Mouse (Mus musculus) neural tube, embryonic 11.5 days (tissue): ENCODE data around the gene Armh2. TPM values are rescaled to one million over a fixed set of nuclear protein-coding genes. Genes with fewer than 3 reads are reported as not detected.

Experiments
- ATAC-seq: fragments of 200-750 bp; cut with Nextera tagmentation; 2 replicates; pipeline ENCODE4 v1.8.0; 2017; ENCODE audit warnings: moderate number of reproducible peaks, mild to moderate bottlenecking, moderate TSS enrichment, moderate library complexity; ENCODE audit not compliant: insufficient read depth, low FRiP score, low TSS enrichment
- DNase-seq: peaks from one replicate; pipeline ENCODE4 v3.0.0-alpha.2; 2015; ENCODE audit warnings: low spot score
- H3K27ac ChIP-seq: fragments of 300-500 bp; sonication (generic); 2 replicates; pipeline ENCODE4 v1.5.1; 2014; ENCODE audit warnings: low read depth, mild to moderate bottlenecking, low read length
- H3K27me3 ChIP-seq: fragments of 300-500 bp; sonication (generic); 2 replicates; pipeline ENCODE4 v1.6.1; 2014; ENCODE audit warnings: mild to moderate bottlenecking, low read length, mixed read lengths; ENCODE audit not compliant: control insufficient read depth, insufficient read depth
- H3K36me3 ChIP-seq: fragments of 300-500 bp; sonication (generic); 2 replicates; pipeline ENCODE4 v1.6.1; 2014; ENCODE audit warnings: mild to moderate bottlenecking, low read length, moderate library complexity, mixed read lengths; ENCODE audit not compliant: control insufficient read depth, insufficient read depth
- H3K4me1 ChIP-seq: fragments of 300-500 bp; sonication (generic); 2 replicates; pipeline ENCODE4 v1.6.1; 2014; ENCODE audit warnings: low read length, mixed read lengths; ENCODE audit not compliant: control insufficient read depth, insufficient read depth
- H3K4me2 ChIP-seq: fragments of 300-500 bp; sonication (generic); 2 replicates; pipeline ENCODE4 v1.6.1; 2014; ENCODE audit warnings: low read depth, mild to moderate bottlenecking, moderate library complexity
- H3K4me3 ChIP-seq: fragments of 300-500 bp; sonication (generic); 2 replicates; pipeline ENCODE4 v1.5.1; 2014; ENCODE audit warnings: low read depth, low read length
- H3K9ac ChIP-seq: fragments of 300-500 bp; sonication (generic); 2 replicates; pipeline ENCODE4 v1.6.1; 2014; ENCODE audit warnings: mild to moderate bottlenecking, low read length
- H3K9me3 ChIP-seq: fragments of 300-500 bp; sonication (generic); 2 replicates; pipeline ENCODE4 v1.6.1; 2016; ENCODE audit warnings: low read length; ENCODE audit not compliant: control insufficient read depth
- WGBS: fragments of 180-500 bp; shearing (Covaris S2); extraction: QIAGEN DNeasy Blood & Tissue Kit; methylation state at CpG from one replicate; pipeline ENCODE4 v1.1.7; 2014; 5-methylcytosine and 5-hydroxymethylcytosine counted together
- polyA plus RNA-seq: library from polyadenylated mRNA; unstranded; fragments of >200 nt; fragmentation: Nextera tagmentation; extraction: Ambion mirVana; gene quantifications from 2 replicates; pipeline ENCODE4 v1.2.1, GENCODE M21; 2014

Armh2 gene
- polyA plus RNA-seq, 1 experiment from 2014 or later, result not detected

DNA sequence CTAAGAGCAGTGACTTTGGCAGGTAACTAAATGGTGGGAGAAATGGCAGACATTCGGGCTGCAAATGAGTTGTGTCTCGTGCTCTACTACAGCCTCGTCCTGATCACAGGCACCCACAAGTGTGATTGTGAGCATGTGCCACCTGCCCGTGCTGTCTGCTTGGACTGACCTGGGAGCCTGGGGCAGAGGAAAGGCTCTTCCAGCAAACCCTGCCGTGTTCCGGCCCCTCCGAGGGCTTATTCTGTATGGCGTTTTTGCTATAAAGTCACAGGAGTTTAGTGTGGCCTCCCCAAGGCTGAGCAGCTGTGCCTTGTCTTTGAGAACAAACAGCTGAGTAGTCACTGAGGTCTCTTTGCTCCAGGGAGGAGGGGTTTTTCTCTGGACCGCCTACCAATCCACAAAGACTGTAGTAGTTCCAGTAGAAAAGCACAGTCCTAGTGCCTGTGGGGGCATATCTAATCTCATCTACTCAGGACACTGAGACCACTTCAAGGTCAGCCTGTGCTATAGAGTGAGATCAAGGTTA is 26.6 kb upstream of the Armh2 start:
- Histone ChIP-seq H3K4me1 (0 out of 2 replicates have a peak, but pooled peaks cover 8% of the 10 kb centered on the region), H3K36me3 (no peaks in the 10 kb centered on the region), H3K27me3 (no peaks in the 10 kb centered on the region), H3K9ac (no peak overlapping the region), H3K4me2 (no peak overlapping the region), H3K9me3 (no peaks in the 10 kb centered on the region), H3K27ac (no peak overlapping the region), H3K4me3 (no peak overlapping the region)
- 78% methylated on average over 9 of the region's 9 CpGs for WGBS
- DNase-seq (no peak), ATAC-seq (no peak)

DNA sequence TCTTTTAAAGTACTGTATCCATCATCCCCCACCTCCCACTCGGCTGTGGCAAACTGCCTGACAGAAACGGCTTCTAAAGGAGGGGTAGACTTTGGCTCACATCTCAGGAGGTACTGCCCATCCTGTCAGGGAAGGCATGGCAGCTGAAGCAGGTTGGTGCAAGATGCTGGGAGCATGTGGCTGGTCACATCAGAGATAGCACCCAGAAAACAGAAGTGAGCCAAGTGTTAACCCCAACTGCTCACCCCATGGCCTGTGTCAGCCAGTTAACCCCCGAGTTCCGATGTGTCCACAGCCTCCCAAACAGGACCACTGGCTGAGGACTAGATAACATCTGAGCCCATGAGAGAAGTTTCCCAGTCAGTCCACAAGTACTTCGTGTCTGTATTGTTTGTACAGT is 25.4 kb upstream of the Armh2 start:
- 57% methylated on average over 5 of the region's 5 CpGs for WGBS
- Histone ChIP-seq H3K36me3 (no peaks in the 10 kb centered on the region), H3K9me3 (no peaks in the 10 kb centered on the region), H3K27ac (no peak overlapping the region), H3K4me1 (0 out of 2 replicates have a peak, but pooled peaks cover 8% of the 10 kb centered on the region), H3K4me3 (no peak overlapping the region), H3K9ac (no peak overlapping the region), H3K4me2 (no peak overlapping the region), H3K27me3 (no peaks in the 10 kb centered on the region)
- DNase-seq (no peak), ATAC-seq (no peak)

DNA sequence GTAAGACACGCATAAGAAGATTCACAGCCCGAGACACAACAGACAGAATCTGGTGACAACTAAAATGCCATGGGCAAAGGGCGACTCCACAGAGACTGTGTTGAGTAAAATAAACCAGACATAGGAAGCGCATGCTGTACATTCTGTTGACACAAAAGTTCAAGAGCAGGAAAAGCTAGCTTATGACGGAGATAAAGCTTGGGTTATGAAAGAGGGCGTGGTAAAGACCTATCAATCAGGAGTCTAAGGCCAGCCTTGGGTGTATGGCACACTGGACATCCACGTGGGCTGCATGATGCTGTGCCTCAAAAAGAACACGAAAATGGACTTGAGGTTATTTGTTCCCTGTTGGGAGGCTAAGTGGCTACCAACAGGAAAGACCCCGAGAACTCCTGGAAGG is 24.6 kb upstream of the Armh2 start:
- WGBS, result 83% methylated on average over 9 of the region's 9 CpGs
- Histone ChIP-seq H3K27me3 (no peaks in the 10 kb centered on the region), H3K27ac (no peak overlapping the region)

DNA sequence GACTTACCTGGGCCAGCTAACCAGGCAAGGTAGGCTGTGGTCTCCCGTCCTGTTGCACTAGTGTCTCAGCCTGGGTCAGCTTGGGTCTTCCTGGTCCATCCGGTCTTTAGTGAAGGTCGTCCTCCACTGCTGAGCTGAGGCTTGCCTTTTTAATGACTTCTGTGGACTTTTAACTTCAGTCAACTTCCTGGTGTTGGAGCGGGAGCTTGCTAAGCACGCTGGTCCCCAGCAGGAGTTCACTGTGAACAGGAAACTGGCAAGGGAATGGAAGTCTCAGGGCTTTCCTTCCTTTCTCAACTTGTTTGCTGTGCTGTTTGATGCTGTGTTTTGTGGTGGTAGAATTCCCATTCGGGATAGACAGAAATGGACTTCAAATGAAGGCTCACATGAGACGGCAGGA is 23.4 kb upstream of the Armh2 start:
- Histone ChIP-seq H3K9me3 (no peaks in the 10 kb centered on the region), H3K27ac (no peak overlapping the region), H3K9ac (no peak overlapping the region), H3K36me3 (no peaks in the 10 kb centered on the region), H3K4me2 (no peak overlapping the region), H3K4me1 (0 out of 2 replicates have a peak, but pooled peaks cover 8% of the 10 kb centered on the region), H3K27me3 (no peaks in the 10 kb centered on the region), H3K4me3 (no peak overlapping the region)
- DNase-seq (no peak), ATAC-seq (no peak)
- WGBS, result 71% methylated on average over 7 of the region's 7 CpGs

More for the DNA sequence above, 24.6 kb upstream of the Armh2 start:
- Histone ChIP-seq H3K9ac (no peak overlapping the region), H3K36me3 (no peaks in the 10 kb centered on the region), H3K4me3 (no peak overlapping the region), H3K4me2 (no peak overlapping the region), H3K4me1 (0 out of 2 replicates have a peak, but pooled peaks cover 8% of the 10 kb centered on the region), H3K9me3 (no peaks in the 10 kb centered on the region)
- no peak for DNase-seq
- ATAC-seq, result no peak

DNA sequence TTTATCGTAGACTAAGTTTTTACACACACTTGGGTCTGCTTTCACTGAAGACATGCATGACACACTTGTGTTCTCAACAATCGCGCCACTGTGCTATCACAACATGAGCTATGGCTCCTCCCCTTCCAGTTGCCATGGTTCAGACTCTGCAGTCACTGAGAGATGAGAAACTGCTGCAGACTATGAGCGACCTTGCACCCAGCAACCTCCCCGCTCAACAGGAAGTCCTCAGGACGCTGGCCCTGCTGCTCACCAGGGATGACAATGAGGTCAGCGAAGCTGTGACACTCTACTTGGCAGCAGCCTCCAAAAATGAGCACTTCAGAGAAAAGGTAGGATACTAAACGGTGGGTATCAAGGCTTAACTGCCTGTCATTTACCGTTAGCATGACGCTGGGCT is 19.5 kb upstream of the Armh2 start:
- Histone ChIP-seq H3K4me1 (no peaks in the 10 kb centered on the region), H3K27ac (no peak overlapping the region), H3K4me3 (no peak overlapping the region), H3K27me3 (no peaks in the 10 kb centered on the region), H3K36me3 (no peaks in the 10 kb centered on the region), H3K9me3 (no peaks in the 10 kb centered on the region), H3K9ac (no peak overlapping the region), H3K4me2 (no peak overlapping the region)
- DNase-seq (no peak), ATAC-seq (no peak)
- 77% methylated on average over 10 of the region's 10 CpGs for WGBS

DNA sequence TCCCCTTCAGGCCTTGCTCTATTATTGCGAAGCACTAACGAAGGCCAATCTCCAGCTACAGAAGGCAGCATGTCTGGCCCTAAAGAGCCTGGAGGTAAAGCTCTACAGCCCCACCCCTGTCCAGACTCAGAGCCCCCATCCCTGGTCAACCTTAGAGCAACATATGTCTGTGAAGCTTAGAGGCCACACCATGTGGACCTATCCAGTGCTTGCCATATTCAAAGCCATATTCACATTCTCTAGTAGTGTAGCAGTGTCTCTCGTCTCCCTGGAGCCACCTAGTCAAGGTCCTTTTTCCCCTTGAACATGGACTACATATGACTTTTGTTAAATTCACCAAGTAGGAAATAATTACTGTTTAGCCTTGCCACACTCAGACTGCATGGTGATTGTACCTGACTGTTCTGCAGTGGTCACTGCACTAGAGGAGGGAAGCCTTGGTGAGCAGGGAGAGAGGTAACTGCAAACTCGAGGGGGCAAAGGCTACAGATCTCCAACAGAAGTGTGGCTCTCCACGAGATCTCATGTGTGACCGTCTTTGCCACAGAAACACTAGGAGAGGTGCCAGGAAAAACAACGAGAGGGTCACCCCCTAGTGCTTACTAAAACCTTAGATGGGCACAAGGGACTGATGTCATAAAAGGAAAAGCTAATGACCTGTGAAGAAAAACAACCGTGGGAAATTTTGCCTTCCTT is 17.2 kb upstream of the Armh2 start:
- DNase-seq (no peak), ATAC-seq (no peak)
- H3K27me3 ChIP-seq, result no peaks in the 10 kb centered on the region
- 52% methylated on average over 8 of the region's 8 CpGs for WGBS
- H3K4me1 ChIP-seq, result no peaks in the 10 kb centered on the region
- no peak overlapping the region for H3K27ac ChIP-seq
- H3K4me3 ChIP-seq, result no peak overlapping the region
- no peaks in the 10 kb centered on the region for H3K36me3 ChIP-seq
- H3K9me3 ChIP-seq, result no peaks in the 10 kb centered on the region
- no peak overlapping the region for H3K4me2 ChIP-seq
- H3K9ac ChIP-seq, result no peak overlapping the region

DNA sequence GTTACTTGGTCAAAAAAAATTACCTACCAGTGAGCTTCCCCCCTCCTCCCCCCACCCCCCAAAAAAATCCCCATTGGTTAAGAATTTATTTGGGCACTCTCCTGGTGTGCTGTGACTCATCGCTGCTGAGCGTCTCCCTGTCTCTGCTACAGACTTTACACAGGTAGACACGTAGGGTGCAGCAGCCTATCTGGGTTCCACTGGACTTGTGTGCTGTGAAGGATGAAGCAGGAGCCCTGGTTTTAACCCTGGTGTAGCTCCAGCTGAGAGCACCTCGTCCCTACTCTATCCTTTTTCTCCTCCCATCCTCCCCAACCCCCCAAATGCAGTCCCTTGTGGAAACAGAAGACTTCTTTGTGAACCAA is 16.7 kb upstream of the Armh2 start:
- Histone ChIP-seq H3K27ac (no peak overlapping the region), H3K4me3 (no peak overlapping the region), H3K36me3 (no peaks in the 10 kb centered on the region), H3K9me3 (no peaks in the 10 kb centered on the region), H3K4me2 (no peak overlapping the region), H3K27me3 (no peaks in the 10 kb centered on the region), H3K4me1 (no peaks in the 10 kb centered on the region), H3K9ac (no peak overlapping the region)
- WGBS, result 47% methylated on average over 4 of the region's 4 CpGs
- ATAC-seq (no peak), DNase-seq (no peak)

DNA sequence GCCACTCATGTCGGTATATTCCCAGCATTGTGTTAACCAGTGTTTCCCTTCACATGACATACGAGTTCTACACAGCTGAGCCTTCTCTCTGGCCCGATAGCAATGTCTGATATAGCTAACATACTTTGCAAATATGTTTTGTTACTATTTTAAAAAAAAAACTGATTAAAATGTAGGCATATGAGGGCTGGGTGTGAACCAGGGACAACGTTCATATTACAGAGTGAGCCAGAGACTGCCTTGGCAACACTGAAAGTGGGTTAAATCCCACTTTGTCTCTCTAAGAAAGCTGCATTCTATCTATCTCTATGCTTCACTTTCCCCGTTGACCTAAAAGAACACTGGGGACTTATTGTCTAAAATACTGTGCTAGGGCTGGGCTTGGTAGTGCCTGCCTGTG is 11.9 kb upstream of the Armh2 start:
- no peak overlapping the region for H3K4me3 ChIP-seq
- H3K9ac ChIP-seq, result no peak overlapping the region
- H3K9me3 ChIP-seq, result no peaks in the 10 kb centered on the region
- WGBS, result 91% methylated on average over 5 of the region's 5 CpGs
- no peak for DNase-seq
- H3K27ac ChIP-seq, result no peak overlapping the region
- ATAC-seq, result no peak
- no peak overlapping the region for H3K4me2 ChIP-seq
- no peaks in the 10 kb centered on the region for H3K36me3 ChIP-seq
- H3K27me3 ChIP-seq, result no peaks in the 10 kb centered on the region
- no peaks in the 10 kb centered on the region for H3K4me1 ChIP-seq

DNA sequence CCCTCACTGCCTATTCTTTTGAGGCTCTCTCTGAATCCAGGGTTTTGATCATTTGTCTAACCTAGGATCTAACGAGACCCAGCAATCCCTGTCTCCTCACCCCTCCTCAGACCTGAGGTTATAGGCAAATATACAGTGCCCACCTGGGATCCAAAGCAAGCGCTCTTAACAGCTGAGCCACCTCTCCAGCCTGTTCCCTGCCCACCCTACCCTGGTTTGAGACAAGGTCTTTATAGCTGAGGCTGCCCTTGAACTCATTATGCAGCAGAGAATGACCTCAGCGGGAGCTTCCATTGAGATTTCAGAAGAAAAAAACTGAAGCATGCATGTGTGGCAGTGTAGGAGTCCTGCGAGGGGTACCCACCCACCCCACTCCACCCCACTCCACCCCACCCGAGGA is 6.5 kb upstream of the Armh2 start:
- no peak for DNase-seq
- ATAC-seq, result no peak
- H3K27ac ChIP-seq, result no peak overlapping the region
- no peaks in the 10 kb centered on the region for H3K36me3 ChIP-seq
- WGBS, result 86% methylated on average over 5 of the region's 5 CpGs
- H3K4me2 ChIP-seq, result no peak overlapping the region
- no peaks in the 10 kb centered on the region for H3K9me3 ChIP-seq
- H3K9ac ChIP-seq, result no peak overlapping the region
- no peaks in the 10 kb centered on the region for H3K4me1 ChIP-seq
- H3K27me3 ChIP-seq, result no peaks in the 10 kb centered on the region
- no peak overlapping the region for H3K4me3 ChIP-seq
